Comparison of ENCODE assay signal across 18 mouse cellular contexts in the genomic region with DNA sequence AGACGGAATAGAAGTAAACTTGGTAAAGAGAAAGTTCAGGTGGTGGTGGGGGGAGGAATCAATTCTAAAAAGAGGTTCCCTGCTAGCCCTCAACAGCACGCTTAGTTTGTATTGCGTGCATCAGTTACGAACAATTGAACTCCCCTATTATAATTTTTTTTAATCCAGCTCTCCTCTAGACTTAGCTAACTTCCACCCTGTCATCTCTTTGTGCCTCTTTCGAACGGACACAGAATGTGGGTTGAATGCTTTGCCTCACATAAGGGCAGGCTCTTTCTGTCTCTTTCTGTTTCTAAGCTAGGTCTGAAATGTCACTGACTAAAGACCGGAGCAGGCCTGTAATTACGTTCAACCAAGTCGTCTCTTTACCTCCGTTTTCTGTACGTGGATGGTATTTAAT. TPM values are rescaled to one million over a fixed set of nuclear protein-coding genes. Genes with fewer than 3 reads are reported as not detected.
DNase-seq lines count a peak whose midpoint lies in the region; ATAC-seq lines count a peak whose summit lies in the region.
"Had no signal": no experiment of that assay in that cellular context is flagged by ENCODE, and none has a peak within 500 bp of the region (broad histone marks: within the 10 kb centered on the region; RNA-seq: fewer than 3 reads in every experiment).

No protein-coding gene starts in this region.

- no peak overlapping the region; the same call in 1 of the 2 replicates for H3K9ac ChIP-seq in midbrain, embryonic 11.5 days (ENCODE audit: low read length)
- H3K9ac ChIP-seq in embryonic facial prominence, embryonic 14.5 days (ENCODE audit: low read depth, low read length): no peak overlapping the region
- no peak overlapping the region for H3K9ac ChIP-seq in forebrain, embryonic 15.5 days (replicated peaks)
- H3K9ac ChIP-seq: hindbrain, embryonic 12.5 days; liver, embryonic 14.5 days; neural tube, embryonic 12.5 days had no signal

- no peak overlapping the region for H3K4me2 ChIP-seq in midbrain, embryonic 11.5 days
- H3K4me2 ChIP-seq in embryonic facial prominence, embryonic 14.5 days (ENCODE audit: low read depth, low read length): no peak overlapping the region
- peak overlapping the region; percentile 17 for H3K4me2 ChIP-seq in forebrain, embryonic 15.5 days (replicated peaks)
- H3K4me2 ChIP-seq: hindbrain, embryonic 12.5 days; neural tube, embryonic 12.5 days had no signal

- ATAC-seq in midbrain, embryonic 11.5 days (ENCODE audit: low FRiP score): no peak
- no peak for ATAC-seq in embryonic facial prominence, embryonic 14.5 days (ENCODE audit: low read depth)
- ATAC-seq in forebrain, embryonic 15.5 days (replicated peaks): no peak
- ATAC-seq: Patski had no signal

- DNase-seq in midbrain, embryonic 10.5 days (ENCODE audit: low spot score): no peak
- no peak for DNase-seq in midbrain, embryonic 11.5 days (ENCODE audit: low spot score, missing footprints)
- no peak for DNase-seq in embryonic facial prominence, embryonic 14.5 days (ENCODE audit: low spot score)
- no peak for DNase-seq in urinary bladder, postnatal 36 days (ENCODE audit: low spot score in 2 of 2)
- DNase-seq in urinary bladder, postnatal 10 days (ENCODE audit: low spot score): no peak
- DNase-seq in cerebellum, adult 9-11 months: no peak
- DNase-seq: cerebellum, postnatal 36 days; kidney, adult 2 months; kidney, postnatal 36 days; left cerebral cortex, postnatal 4 days; lung, postnatal 10 days; retina, postnatal 1 day; thymus, adult 18-20 months had no signal

- no peaks in the 10 kb centered on the region for H3K9me3 ChIP-seq in midbrain, embryonic 10.5 days (replicated peaks)
- no peaks in the 10 kb centered on the region for H3K9me3 ChIP-seq in midbrain, embryonic 11.5 days (ENCODE audit: control insufficient read depth, low read length)
- H3K9me3 ChIP-seq in embryonic facial prominence, embryonic 14.5 days (ENCODE audit: control insufficient read depth, low read length): no peaks in the 10 kb centered on the region
- H3K9me3 ChIP-seq in forebrain, embryonic 15.5 days: no peaks in the 10 kb centered on the region
- H3K9me3 ChIP-seq: hindbrain, embryonic 12.5 days; neural tube, embryonic 12.5 days had no signal

- no peak overlapping the region for H3K4me3 ChIP-seq in midbrain, embryonic 10.5 days
- no peak overlapping the region for H3K4me3 ChIP-seq in midbrain, embryonic 11.5 days (ENCODE audit: low read depth, low read length)
- no peak overlapping the region for H3K4me3 ChIP-seq in embryonic facial prominence, embryonic 14.5 days (ENCODE audit: low read depth, low read length)
- no peak overlapping the region for H3K4me3 ChIP-seq in forebrain, embryonic 15.5 days
- H3K4me3 ChIP-seq: hindbrain, embryonic 12.5 days; neural tube, embryonic 12.5 days had no signal

- peaks cover 70% of the 10 kb centered on the region for H3K27me3 ChIP-seq in midbrain, embryonic 10.5 days (ENCODE audit: low read depth, poor library complexity, severe bottlenecking)
- H3K27me3 ChIP-seq in midbrain, embryonic 11.5 days (ENCODE audit: control insufficient read depth, insufficient read depth, low read length): peaks cover 3% of the 10 kb centered on the region
- H3K27me3 ChIP-seq in embryonic facial prominence, embryonic 14.5 days (replicated peaks; ENCODE audit: control insufficient read depth, insufficient read depth, low read length): no peaks in the 10 kb centered on the region
- no peaks in the 10 kb centered on the region for H3K27me3 ChIP-seq in forebrain, embryonic 15.5 days
- H3K27me3 ChIP-seq: hindbrain, embryonic 12.5 days; neural tube, embryonic 12.5 days had no signal

- WGBS in midbrain, embryonic 10.5 days: 46% methylated on average over 11 of the region's 11 CpGs
- WGBS in midbrain, embryonic 11.5 days: 31% methylated on average over 11 of the region's 11 CpGs
- 56% methylated on average over 11 of the region's 11 CpGs for whole genome bisulfite sequencing in embryonic facial prominence, embryonic 14.5 days
- 26% methylated on average over 11 of the region's 11 CpGs for WGBS in forebrain, embryonic 15.5 days

- peak overlapping the region; percentile 42; the same call in 1 of the 2 replicates for H3K27ac ChIP-seq in midbrain, embryonic 10.5 days (replicated peaks)
- no peak overlapping the region; the same call in 1 of the 2 replicates for H3K27ac ChIP-seq in midbrain, embryonic 11.5 days (ENCODE audit: low read depth, low read length)
- H3K27ac ChIP-seq in embryonic facial prominence, embryonic 14.5 days (replicated peaks; ENCODE audit: low read depth, low read length): 0 out of 2 replicates have a peak overlapping the region, but pooled peaks have one; percentile 6
- H3K27ac ChIP-seq in forebrain, embryonic 15.5 days (replicated peaks): peak overlapping the region; percentile 92
- H3K27ac ChIP-seq: hindbrain, embryonic 12.5 days; liver, embryonic 14.5 days; neural tube, embryonic 12.5 days had no signal

- H3K4me1 ChIP-seq in midbrain, embryonic 10.5 days: peaks cover 90% of the 10 kb centered on the region
- peaks cover 77% of the 10 kb centered on the region for H3K4me1 ChIP-seq in midbrain, embryonic 11.5 days (ENCODE audit: control insufficient read depth, insufficient read depth, low read length)
- peaks cover 80% of the 10 kb centered on the region for H3K4me1 ChIP-seq in embryonic facial prominence, embryonic 14.5 days (ENCODE audit: control insufficient read depth, insufficient read depth, low read length)
- peaks cover 98% of the 10 kb centered on the region for H3K4me1 ChIP-seq in forebrain, embryonic 15.5 days

- H3K36me3 ChIP-seq in midbrain, embryonic 10.5 days: peaks cover 3% of the 10 kb centered on the region; the same call in 1 of the 2 replicates
- H3K36me3 ChIP-seq in midbrain, embryonic 11.5 days (ENCODE audit: control insufficient read depth, insufficient read depth, low read length): no peaks in the 10 kb centered on the region
- H3K36me3 ChIP-seq in embryonic facial prominence, embryonic 14.5 days (ENCODE audit: control insufficient read depth, insufficient read depth, low read length): no peaks in the 10 kb centered on the region
- H3K36me3 ChIP-seq in forebrain, embryonic 15.5 days: no peaks in the 10 kb centered on the region
- H3K36me3 ChIP-seq: hindbrain, embryonic 12.5 days; neural tube, embryonic 12.5 days had no signal

RNA-seq across cellular contexts. Expression of a gene that starts 28.9 kb away (rescaled TPM):
- polyA plus RNA-seq in midbrain, embryonic 10.5 days (2016; fragmentation: Nextera tagmentation; extraction: Ambion mirVana): 2.5 and 3.9 TPM in 2 replicates
- 4.5 and 6.3 TPM in 2 replicates for polyA plus RNA-seq in midbrain, embryonic 11.5 days (2014; fragmentation: Nextera tagmentation; extraction: Ambion mirVana)
- 16.5 and 20.7 TPM in 2 replicates for polyA plus RNA-seq in embryonic facial prominence, embryonic 14.5 days (2014; fragmentation: Nextera tagmentation; extraction: Ambion mirVana)
- 109 and 117 TPM in 2 replicates for polyA plus RNA-seq in forebrain, embryonic 15.5 days (2015; fragmentation: Nextera tagmentation; extraction: Ambion mirVana)
